Mouse (Mus musculus): ENCODE data around the gene Igf2r. TPM values are rescaled to one million over a fixed set of nuclear protein-coding genes. Genes with fewer than 3 reads are reported as not detected.

Igf2r gene
- polyA plus RNA-seq, 1 experiment from 2014 or later = 28.0 TPM

DNA sequence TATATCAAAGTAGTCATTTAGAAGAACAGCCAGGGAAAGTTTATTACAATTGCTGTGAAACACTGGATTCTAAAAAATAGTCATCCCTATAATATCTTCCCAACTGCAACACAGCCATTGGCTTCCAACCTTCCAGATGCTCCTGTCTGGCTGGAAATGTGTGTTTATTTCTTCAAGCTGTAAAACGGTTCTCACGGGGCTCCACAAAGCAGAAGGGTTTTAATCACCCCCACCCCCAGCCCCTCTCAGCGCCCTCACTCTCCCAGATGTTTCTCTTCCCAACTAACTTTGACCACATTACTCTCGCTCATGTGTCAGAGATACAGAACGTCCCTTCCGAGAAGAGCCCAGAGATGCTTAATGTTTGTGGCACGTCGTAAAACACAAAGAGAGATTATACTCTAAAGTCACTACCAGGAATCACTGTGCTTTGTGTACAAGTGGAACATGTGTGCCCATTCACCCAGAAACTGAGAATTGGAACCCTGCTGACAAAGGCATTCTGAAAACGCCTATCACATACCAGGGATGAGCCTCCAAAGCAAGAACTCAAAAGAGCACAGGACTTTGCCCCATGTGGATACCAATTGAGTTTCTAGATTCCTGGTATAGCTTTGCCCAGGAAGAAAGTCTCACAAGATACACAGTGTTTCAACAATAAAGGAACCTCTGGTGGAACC is 32.5 kb upstream of the Igf2r start:
- H3K4me2 ChIP-seq (ENCODE audit: low read depth, severe bottlenecking) = no peak overlapping the region
- 33% methylated on average over 9 of the region's 9 CpGs for WGBS
- ATAC-seq (ENCODE audit: insufficient number of reproducible peaks, low FRiP score, low TSS enrichment, low read depth) (no peak), DNase-seq (ENCODE audit: low spot score) (no peak)
- no peak overlapping the region for H3K9ac ChIP-seq (ENCODE audit: low read length)
- H3K4me1 ChIP-seq (ENCODE audit: control insufficient read depth, insufficient read depth, low read length) = peaks cover 4% of the 10 kb centered on the region; the same call in 1 of the 2 replicates
- no peak overlapping the region for H3K27ac ChIP-seq (replicated peaks; ENCODE audit: low read depth, low read length)
- no peaks in the 10 kb centered on the region for H3K9me3 ChIP-seq (ENCODE audit: control insufficient read depth, low read length)
- no peaks in the 10 kb centered on the region for H3K36me3 ChIP-seq (ENCODE audit: control insufficient read depth, insufficient read depth, low read length)
- no peaks in the 10 kb centered on the region for H3K27me3 ChIP-seq (ENCODE audit: control insufficient read depth, insufficient read depth, low read length)
- H3K4me3 ChIP-seq (ENCODE audit: low read depth, low read length) = no peak overlapping the region

DNA sequence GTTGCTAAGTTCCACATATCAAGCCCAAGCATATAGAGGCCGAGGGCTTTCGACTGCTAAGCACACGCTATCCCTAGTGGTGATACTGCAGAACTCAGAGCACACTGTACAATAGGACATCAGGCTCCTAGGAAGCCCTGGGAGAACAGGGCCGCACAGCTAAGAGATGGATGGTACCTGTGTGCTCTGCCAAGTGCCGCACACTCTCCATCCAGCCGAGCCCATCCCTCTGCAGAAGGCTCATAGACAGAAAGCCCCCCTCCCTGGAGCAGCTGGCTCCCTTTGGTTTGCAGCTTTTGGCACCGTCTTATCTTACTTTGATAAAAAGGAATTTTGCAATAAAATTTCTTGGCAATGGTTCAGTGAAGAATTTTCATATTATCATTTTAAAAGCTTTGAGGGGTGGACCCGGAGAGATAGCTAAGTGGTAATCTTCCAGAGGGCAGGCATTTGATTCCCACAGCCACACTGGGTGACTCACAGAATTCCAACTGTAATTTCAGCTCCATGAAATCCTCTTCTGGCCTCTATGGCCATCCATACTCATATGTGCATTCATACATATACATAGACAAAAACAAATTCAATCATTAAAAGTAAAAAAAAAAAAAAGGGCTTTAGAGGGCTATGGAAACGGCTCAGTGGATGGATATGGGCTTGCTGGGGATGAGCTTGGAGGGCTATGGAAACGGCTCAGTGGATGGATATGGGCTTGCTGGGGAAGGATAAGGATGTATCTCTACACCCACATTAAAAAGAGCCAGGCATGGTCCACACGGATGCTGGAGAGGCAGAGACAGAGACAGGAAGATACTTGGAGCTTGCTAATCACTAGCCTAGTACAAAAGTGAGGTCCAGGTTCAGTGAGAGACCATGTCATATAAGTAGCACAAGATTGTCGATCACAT is 30.2 kb upstream of the Igf2r start:
- Histone ChIP-seq H3K4me3 (ENCODE audit: low read depth, low read length) (no peak overlapping the region), H3K4me1 (ENCODE audit: control insufficient read depth, insufficient read depth, low read length) (peaks cover 4% of the 10 kb centered on the region; the same call in 1 of the 2 replicates), H3K27ac (replicated peaks; ENCODE audit: low read depth, low read length) (no peak overlapping the region), H3K36me3 (ENCODE audit: control insufficient read depth, insufficient read depth, low read length) (no peaks in the 10 kb centered on the region), H3K9me3 (ENCODE audit: control insufficient read depth, low read length) (no peaks in the 10 kb centered on the region), H3K27me3 (ENCODE audit: control insufficient read depth, insufficient read depth, low read length) (no peaks in the 10 kb centered on the region), H3K4me2 (ENCODE audit: low read depth, severe bottlenecking) (no peak overlapping the region), H3K9ac (ENCODE audit: low read length) (no peak overlapping the region)
- DNase-seq (ENCODE audit: low spot score) (no peak), ATAC-seq (ENCODE audit: insufficient number of reproducible peaks, low FRiP score, low TSS enrichment, low read depth) (no peak)
- WGBS = 90% methylated on average over 12 of the region's 12 CpGs

DNA sequence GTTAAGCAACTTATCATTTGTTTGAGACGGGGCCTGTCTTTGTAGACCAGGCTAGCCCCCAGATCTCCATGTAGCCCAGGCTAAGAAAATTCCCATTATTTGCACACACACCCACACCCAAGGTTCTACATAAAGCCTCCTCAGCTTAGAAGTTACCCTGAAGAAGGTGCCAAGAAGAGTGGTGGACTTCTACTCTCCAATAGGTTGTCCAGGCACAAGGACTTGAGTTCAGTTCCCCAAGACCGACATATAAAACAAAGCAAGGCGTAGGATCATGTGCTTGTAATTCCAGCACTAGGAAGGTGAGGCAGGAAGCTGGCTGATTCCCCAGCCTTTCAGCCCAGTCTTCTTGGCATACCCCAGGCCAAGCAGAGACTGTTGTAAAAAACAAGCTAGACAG is 29.1 kb upstream of the Igf2r start:
- Histone ChIP-seq H3K27ac (replicated peaks; ENCODE audit: low read depth, low read length) (no peak overlapping the region), H3K9ac (ENCODE audit: low read length) (no peak overlapping the region), H3K4me3 (ENCODE audit: low read depth, low read length) (no peak overlapping the region), H3K27me3 (ENCODE audit: control insufficient read depth, insufficient read depth, low read length) (no peaks in the 10 kb centered on the region), H3K4me2 (ENCODE audit: low read depth, severe bottlenecking) (no peak overlapping the region), H3K36me3 (ENCODE audit: control insufficient read depth, insufficient read depth, low read length) (no peaks in the 10 kb centered on the region), H3K4me1 (ENCODE audit: control insufficient read depth, insufficient read depth, low read length) (peaks cover 10% of the 10 kb centered on the region), H3K9me3 (ENCODE audit: control insufficient read depth, low read length) (no peaks in the 10 kb centered on the region)
- ATAC-seq (ENCODE audit: insufficient number of reproducible peaks, low FRiP score, low TSS enrichment, low read depth) (no peak), DNase-seq (ENCODE audit: low spot score) (no peak)
- 93% methylated on average over 3 of the region's 3 CpGs for WGBS

GRCm38 (mm10) chr17:12797427-12798029 is 28.1 kb upstream of the Igf2r start:
- no peaks in the 10 kb centered on the region for H3K36me3 ChIP-seq (ENCODE audit: control insufficient read depth, insufficient read depth, low read length)
- no peaks in the 10 kb centered on the region for H3K27me3 ChIP-seq (ENCODE audit: control insufficient read depth, insufficient read depth, low read length)
- H3K4me3 ChIP-seq (ENCODE audit: low read depth, low read length) = no peak overlapping the region
- ATAC-seq (ENCODE audit: insufficient number of reproducible peaks, low FRiP score, low TSS enrichment, low read depth) = no peak
- H3K4me1 ChIP-seq (ENCODE audit: control insufficient read depth, insufficient read depth, low read length) = peaks cover 13% of the 10 kb centered on the region
- DNase-seq (ENCODE audit: low spot score) = no peak
- no peaks in the 10 kb centered on the region for H3K9me3 ChIP-seq (ENCODE audit: control insufficient read depth, low read length)
- H3K9ac ChIP-seq (ENCODE audit: low read length) = no peak overlapping the region
- H3K4me2 ChIP-seq (ENCODE audit: low read depth, severe bottlenecking) = no peak overlapping the region
- WGBS = 78% methylated on average over 3 of the region's 3 CpGs
- H3K27ac ChIP-seq (replicated peaks; ENCODE audit: low read depth, low read length) = no peak overlapping the region

DNA sequence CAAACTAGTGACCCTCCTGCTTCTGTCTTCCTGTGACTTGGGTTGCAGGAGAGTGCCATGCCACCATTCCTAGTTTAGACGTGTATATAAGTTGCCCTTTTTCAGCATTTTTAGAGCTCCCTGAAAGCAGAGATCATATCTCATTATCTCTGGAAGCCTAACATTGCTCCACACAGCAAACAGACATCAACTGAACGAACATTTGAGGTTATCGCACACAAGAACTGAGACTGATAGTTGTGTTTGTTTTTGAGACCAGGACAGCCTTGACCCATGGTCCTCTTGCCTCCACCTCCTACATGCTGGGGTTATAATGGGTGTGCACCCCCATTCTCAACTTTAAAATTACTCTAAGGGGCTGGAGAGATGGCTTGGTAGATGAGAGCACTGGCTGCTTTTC is 27.2 kb upstream of the Igf2r start:
- H3K27me3 ChIP-seq (ENCODE audit: control insufficient read depth, insufficient read depth, low read length) = no peaks in the 10 kb centered on the region
- no peak overlapping the region for H3K27ac ChIP-seq (replicated peaks; ENCODE audit: low read depth, low read length)
- no peak overlapping the region for H3K9ac ChIP-seq (ENCODE audit: low read length)
- ATAC-seq (ENCODE audit: insufficient number of reproducible peaks, low FRiP score, low TSS enrichment, low read depth) (no peak), DNase-seq (ENCODE audit: low spot score) (no peak)
- WGBS = 88% methylated on average over 3 of the region's 3 CpGs
- no peaks in the 10 kb centered on the region for H3K9me3 ChIP-seq (ENCODE audit: control insufficient read depth, low read length)
- H3K4me2 ChIP-seq (ENCODE audit: low read depth, severe bottlenecking) = no peak overlapping the region
- peaks cover 11% of the 10 kb centered on the region for H3K4me1 ChIP-seq (ENCODE audit: control insufficient read depth, insufficient read depth, low read length)
- H3K36me3 ChIP-seq (ENCODE audit: control insufficient read depth, insufficient read depth, low read length) = no peaks in the 10 kb centered on the region
- no peak overlapping the region for H3K4me3 ChIP-seq (ENCODE audit: low read depth, low read length)

DNA sequence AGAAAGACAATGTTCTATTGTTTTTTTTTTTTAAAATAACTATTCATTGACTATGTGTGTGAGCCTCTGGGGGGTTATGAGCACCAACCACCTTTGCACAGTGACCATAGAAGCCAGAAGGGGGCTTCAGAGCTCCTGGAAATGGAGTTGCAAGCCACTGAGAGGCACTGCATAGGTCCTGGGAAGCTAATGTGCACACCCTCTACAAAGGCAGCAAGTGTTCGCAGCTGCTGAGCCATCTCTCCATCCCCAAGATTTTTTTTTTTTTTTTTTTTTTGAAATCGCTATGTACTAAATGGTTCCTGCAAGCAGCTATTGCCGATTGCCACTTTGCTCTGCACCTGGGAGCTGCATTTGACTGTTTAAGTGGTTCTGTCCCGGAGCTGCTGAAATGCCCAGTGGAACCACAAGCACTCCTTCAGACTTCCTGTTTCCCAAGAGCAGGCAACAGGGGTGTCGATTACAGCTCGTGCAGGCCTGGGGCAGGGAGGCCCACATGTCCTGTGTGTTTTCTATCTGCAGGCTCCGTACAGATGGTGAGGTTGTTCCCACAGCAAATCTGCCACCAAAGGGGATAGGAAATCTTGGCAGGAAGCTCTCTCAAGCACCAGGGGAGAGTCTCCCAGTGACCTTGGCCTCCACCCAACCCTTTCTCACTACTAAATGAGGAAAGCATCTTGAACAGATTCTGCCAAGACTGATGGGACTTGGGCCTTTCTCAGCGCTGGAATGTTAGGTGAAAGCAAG is 24.4 kb upstream of the Igf2r start:
- Histone ChIP-seq H3K4me3 (ENCODE audit: low read depth, low read length) (no peak overlapping the region), H3K4me1 (ENCODE audit: control insufficient read depth, insufficient read depth, low read length) (peaks cover 30% of the 10 kb centered on the region), H3K9me3 (ENCODE audit: control insufficient read depth, low read length) (no peaks in the 10 kb centered on the region), H3K9ac (ENCODE audit: low read length) (no peak overlapping the region), H3K27me3 (ENCODE audit: control insufficient read depth, insufficient read depth, low read length) (no peaks in the 10 kb centered on the region), H3K36me3 (ENCODE audit: control insufficient read depth, insufficient read depth, low read length) (no peaks in the 10 kb centered on the region), H3K4me2 (ENCODE audit: low read depth, severe bottlenecking) (no peak overlapping the region), H3K27ac (replicated peaks; ENCODE audit: low read depth, low read length) (peak overlapping the region; percentile 62)
- 47% methylated on average over 8 of the region's 8 CpGs for WGBS
- peak; percentile 53 for DNase-seq (ENCODE audit: low spot score)
- peak; percentile 49; the same call in 1 of the 2 replicates for ATAC-seq (ENCODE audit: insufficient number of reproducible peaks, low FRiP score, low TSS enrichment, low read depth)

GRCm38 (mm10) chr17:12792422-12793206 is 23.1 kb upstream of the Igf2r start:
- DNase-seq (ENCODE audit: low spot score) = no peak
- WGBS = 78% methylated on average over 11 of the region's 11 CpGs

More at GRCm38 (mm10) chr17:12792422-12793206, 23.1 kb upstream of the Igf2r start:
- Histone ChIP-seq H3K27ac (replicated peaks; ENCODE audit: low read depth, low read length) (no peak overlapping the region), H3K27me3 (ENCODE audit: control insufficient read depth, insufficient read depth, low read length) (no peaks in the 10 kb centered on the region), H3K9ac (ENCODE audit: low read length) (no peak overlapping the region), H3K36me3 (ENCODE audit: control insufficient read depth, insufficient read depth, low read length) (peaks cover 3% of the 10 kb centered on the region; the same call in 1 of the 2 replicates), H3K4me3 (ENCODE audit: low read depth, low read length) (no peak overlapping the region), H3K4me2 (ENCODE audit: low read depth, severe bottlenecking) (no peak overlapping the region), H3K9me3 (ENCODE audit: control insufficient read depth, low read length) (no peaks in the 10 kb centered on the region), H3K4me1 (ENCODE audit: control insufficient read depth, insufficient read depth, low read length) (peaks cover 30% of the 10 kb centered on the region)
- ATAC-seq (ENCODE audit: insufficient number of reproducible peaks, low FRiP score, low TSS enrichment, low read depth) = no peak
